Mouse (Mus musculus) midbrain, embryonic 14.5 days (tissue): ENCODE results near the gene Tead4. TPM values are rescaled to one million over a fixed set of nuclear protein-coding genes. Genes with fewer than 3 reads are reported as not detected.
A peak's percentile ranks its signal among the peaks of the same experiment; 100 is the strongest.

Source experiments
- ATAC-seq: fragments of 200-750 bp; cut with Nextera tagmentation; 2 replicates; pipeline ENCODE4 v1.8.0; 2017; ENCODE audit warnings: moderate number of reproducible peaks, moderate library complexity; ENCODE audit not compliant: low FRiP score, low TSS enrichment
- DNase-seq: peaks from one replicate; pipeline ENCODE4 v3.0.0-alpha.2; 2015
- H3K27ac ChIP-seq: fragments of 300-500 bp; sonication (generic); replicated peaks from 2 replicates; pipeline ENCODE4 v1.5.1; 2014; ENCODE audit warnings: mild to moderate bottlenecking, low read depth, low read length, moderate library complexity
- H3K27me3 ChIP-seq: fragments of 300-500 bp; sonication (generic); 2 replicates; pipeline ENCODE4 v1.6.1; 2014; ENCODE audit warnings: low read length, control low read depth, mixed read lengths; ENCODE audit not compliant: control insufficient read depth, insufficient read depth
- H3K36me3 ChIP-seq: fragments of 300-500 bp; sonication (generic); 2 replicates; pipeline ENCODE4 v1.6.1; 2014; ENCODE audit warnings: low read length, control low read depth; ENCODE audit not compliant: control insufficient read depth, insufficient read depth
- H3K4me1 ChIP-seq: fragments of 300-500 bp; sonication (generic); 2 replicates; pipeline ENCODE4 v1.6.1; 2014; ENCODE audit warnings: mild to moderate bottlenecking, antibody characterized with exemption, low read length, control low read depth; ENCODE audit not compliant: control insufficient read depth, insufficient read depth
- H3K4me2 ChIP-seq: fragments of 300-500 bp; sonication (generic); 2 replicates; pipeline ENCODE4 v1.6.1; 2014; ENCODE audit warnings: mild to moderate bottlenecking, low read length, moderate library complexity
- H3K4me3 ChIP-seq: fragments of 300-500 bp; sonication (generic); replicated peaks from 2 replicates; pipeline ENCODE4 v1.5.1; 2014; ENCODE audit warnings: low read depth, low read length
- H3K9ac ChIP-seq: fragments of 300-500 bp; sonication (generic); replicated peaks from 2 replicates; pipeline ENCODE4 v1.6.1; 2014; ENCODE audit warnings: mild to moderate bottlenecking, low read length, moderate library complexity
- H3K9me3 ChIP-seq: fragments of 300-500 bp; sonication (generic); 2 replicates; pipeline ENCODE4 v1.6.1; 2016; ENCODE audit warnings: low read length, control low read depth, mixed read lengths; ENCODE audit not compliant: control insufficient read depth
- WGBS: fragments of 180-500 bp; shearing (Covaris S2); extraction: QIAGEN DNeasy Blood & Tissue Kit; methylation state at CpG from one replicate; pipeline ENCODE4 v1.1.7; 2014; 5-methylcytosine and 5-hydroxymethylcytosine counted together
- polyA plus RNA-seq: library from polyadenylated mRNA; unstranded; fragments of >200 nt; fragmentation: Nextera tagmentation; extraction: Ambion mirVana; gene quantifications from 2 replicates; pipeline ENCODE4 v1.2.1, GENCODE M21; 2014

Tead4 gene
- polyA plus RNA-seq, 1 experiment from 2014 or later: 0.55 TPM

DNA sequence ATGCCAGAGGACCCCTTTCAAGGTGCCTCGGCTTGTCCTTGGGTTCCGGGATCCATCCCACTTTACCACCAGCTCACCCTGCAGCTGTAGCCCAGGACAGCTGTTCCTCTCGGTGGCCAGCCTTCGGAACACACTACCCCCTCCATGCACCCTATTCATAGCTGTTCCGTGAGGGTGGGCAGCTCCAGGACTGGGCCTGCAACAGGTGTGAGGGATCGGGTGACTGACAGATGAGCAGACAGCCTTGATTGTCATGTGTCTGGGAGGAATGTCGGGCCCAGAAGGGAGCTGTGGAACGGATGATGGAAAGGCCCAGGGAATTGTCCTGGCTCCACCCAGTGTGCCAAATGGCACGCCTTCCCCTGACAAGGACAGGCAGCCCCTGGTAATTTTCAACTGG is 64.0 kb downstream of the Tead4 start:
- Histone ChIP-seq H3K36me3 (no peaks in the 10 kb centered on the region), H3K27me3 (no peaks in the 10 kb centered on the region), H3K9me3 (no peaks in the 10 kb centered on the region), H3K27ac (no peak overlapping the region), H3K9ac (no peak overlapping the region), H3K4me3 (no peak overlapping the region), H3K4me1 (no peaks in the 10 kb centered on the region), H3K4me2 (no peak overlapping the region)
- no peak for ATAC-seq
- DNase-seq: no peak
- 78% methylated on average over 9 of the region's 9 CpGs for WGBS

- H3K4me2 ChIP-seq: no peak overlapping the region
- no peaks in the 10 kb centered on the region for H3K36me3 ChIP-seq
- ATAC-seq (peak; percentile 50), DNase-seq (peak; percentile 79)
- no peak overlapping the region for H3K4me3 ChIP-seq
- H3K9ac ChIP-seq: no peak overlapping the region
- H3K27me3 ChIP-seq: no peaks in the 10 kb centered on the region
- WGBS: 30% methylated on average over 5 of the region's 5 CpGs
- no peaks in the 10 kb centered on the region for H3K4me1 ChIP-seq
- H3K27ac ChIP-seq: no peak overlapping the region
- H3K9me3 ChIP-seq: no peaks in the 10 kb centered on the region
Measured at GRCm38 (mm10) chr6:128234206-128234605, 66.4 kb downstream of the Tead4 start.

DNA sequence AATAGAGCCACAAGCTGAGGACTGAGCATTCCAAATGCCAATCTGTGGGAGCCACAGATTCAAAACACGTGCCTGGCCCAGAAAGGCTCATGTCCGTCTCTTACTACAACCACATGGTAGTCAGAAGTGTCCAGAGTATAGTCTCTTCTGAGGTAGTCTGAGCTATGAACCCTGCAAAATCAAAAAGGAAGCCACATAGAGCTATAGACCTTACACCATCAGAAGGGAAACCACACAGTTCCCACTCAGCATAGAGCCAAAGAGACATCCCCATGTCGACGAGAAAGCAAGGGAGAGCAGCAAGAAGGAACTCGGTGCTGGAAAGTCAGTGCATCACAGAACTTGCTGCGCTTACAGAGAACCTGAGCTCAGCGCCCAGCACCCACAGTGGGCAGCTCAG is 68.4 kb downstream of the Tead4 start:
- no peaks in the 10 kb centered on the region for H3K27me3 ChIP-seq
- no peak for DNase-seq

DNA sequence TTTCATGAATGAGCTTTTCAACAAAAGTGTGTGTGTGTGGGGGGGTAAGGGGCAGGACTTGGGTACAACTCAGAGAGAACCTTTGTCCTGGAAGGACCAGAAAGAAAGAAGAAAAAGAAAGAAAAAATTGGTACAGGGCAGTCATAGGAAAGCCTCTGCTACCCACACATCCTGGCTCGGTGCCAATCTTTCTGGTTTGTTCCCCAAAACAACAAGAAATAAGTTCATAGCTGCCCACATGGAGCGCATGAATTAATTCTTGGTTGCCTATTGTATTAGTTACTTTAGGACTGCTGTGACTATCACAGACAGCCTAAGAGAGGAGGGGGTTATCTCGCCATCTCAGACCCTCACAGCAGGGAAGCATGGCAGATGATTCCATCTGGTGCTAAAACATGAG is 68.9 kb downstream of the Tead4 start:
- no peaks in the 10 kb centered on the region for H3K9me3 ChIP-seq
- H3K4me1 ChIP-seq: no peaks in the 10 kb centered on the region
- H3K36me3 ChIP-seq: no peaks in the 10 kb centered on the region
- no peak for ATAC-seq
- 69% methylated on average over 3 of the region's 3 CpGs for WGBS
- no peak overlapping the region for H3K9ac ChIP-seq
- no peak overlapping the region for H3K4me2 ChIP-seq
- no peak overlapping the region for H3K4me3 ChIP-seq
- no peak overlapping the region for H3K27ac ChIP-seq
- DNase-seq: peak; percentile 38
- no peaks in the 10 kb centered on the region for H3K27me3 ChIP-seq

More for the DNA sequence above, 68.4 kb downstream of the Tead4 start:
- H3K4me3 ChIP-seq: no peak overlapping the region
- no peak for ATAC-seq
- 72% methylated on average over 7 of the region's 7 CpGs for WGBS
- no peaks in the 10 kb centered on the region for H3K36me3 ChIP-seq
- no peak overlapping the region for H3K9ac ChIP-seq
- no peak overlapping the region for H3K4me2 ChIP-seq
- no peak overlapping the region for H3K27ac ChIP-seq
- no peaks in the 10 kb centered on the region for H3K9me3 ChIP-seq
- H3K4me1 ChIP-seq: no peaks in the 10 kb centered on the region

DNA sequence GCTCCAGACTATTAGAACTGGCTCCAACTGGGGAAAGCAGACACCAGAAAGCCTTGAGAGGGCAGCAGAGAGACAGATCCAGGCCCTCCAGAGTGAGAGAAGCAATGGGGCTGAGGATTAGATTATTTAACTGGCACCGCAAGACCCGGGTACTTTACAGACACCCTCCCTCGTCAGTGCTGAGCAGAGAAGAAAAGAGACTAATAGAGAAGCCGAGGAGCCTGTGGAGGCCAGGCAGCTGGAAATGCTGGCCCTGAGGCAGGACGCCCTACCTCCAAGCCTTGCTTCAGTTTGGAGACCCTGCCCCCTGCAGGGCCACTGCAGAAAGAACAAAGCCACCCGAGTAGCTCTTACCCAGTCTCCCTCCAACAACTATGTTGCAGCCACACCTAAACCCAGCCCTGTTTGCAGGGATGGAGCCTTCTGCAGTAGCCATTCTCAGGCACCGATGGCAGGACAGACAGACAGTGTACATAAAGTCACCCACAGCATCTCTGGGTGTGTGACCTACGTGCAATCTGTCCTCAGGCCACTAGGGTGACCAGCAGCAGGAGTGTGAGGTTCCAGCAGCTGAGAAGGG is 73.1 kb downstream of the Tead4 start:
- Histone ChIP-seq H3K9me3 (no peaks in the 10 kb centered on the region), H3K4me1 (no peaks in the 10 kb centered on the region), H3K27me3 (no peaks in the 10 kb centered on the region), H3K4me2 (no peak overlapping the region), H3K9ac (no peak overlapping the region), H3K27ac (no peak overlapping the region), H3K36me3 (no peaks in the 10 kb centered on the region), H3K4me3 (no peak overlapping the region)
- ATAC-seq (peak; percentile 40; the same call in 1 of the 2 replicates), DNase-seq (peak; percentile 55)
- 19% methylated on average over 8 of the region's 8 CpGs for WGBS

DNA sequence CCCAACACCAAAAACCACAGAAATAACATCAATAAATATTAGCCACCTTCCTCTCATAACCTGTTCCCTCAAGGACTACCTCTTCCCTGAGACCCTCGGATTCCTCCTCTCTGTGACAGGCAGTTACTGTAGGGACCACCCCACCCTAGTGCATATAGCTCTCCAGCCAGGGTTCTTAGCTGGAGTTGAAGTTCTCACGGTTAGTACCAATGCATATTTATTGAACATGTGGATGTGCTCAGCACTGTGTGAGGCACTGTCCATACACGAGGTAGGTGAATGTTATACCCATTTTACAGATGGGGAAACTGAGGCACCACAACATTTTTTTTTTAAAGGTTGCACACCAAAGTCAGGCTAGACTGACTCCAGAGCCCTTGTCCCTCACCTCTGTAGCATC is 73.7 kb downstream of the Tead4 start:
- H3K4me2 ChIP-seq: no peak overlapping the region
- DNase-seq (no peak), ATAC-seq (no peak)
- no peaks in the 10 kb centered on the region for H3K4me1 ChIP-seq
- no peaks in the 10 kb centered on the region for H3K36me3 ChIP-seq
- 85% methylated on average over 3 of the region's 3 CpGs for WGBS
- no peak overlapping the region for H3K27ac ChIP-seq
- H3K9ac ChIP-seq: no peak overlapping the region
- H3K4me3 ChIP-seq: no peak overlapping the region
- no peaks in the 10 kb centered on the region for H3K9me3 ChIP-seq
- no peaks in the 10 kb centered on the region for H3K27me3 ChIP-seq

GRCm38 (mm10) chr6:128225846-128226176 is 74.8 kb downstream of the Tead4 start:
- Histone ChIP-seq H3K27ac (no peak overlapping the region), H3K4me1 (no peaks in the 10 kb centered on the region), H3K27me3 (no peaks in the 10 kb centered on the region), H3K4me2 (no peak overlapping the region), H3K4me3 (no peak overlapping the region), H3K9ac (no peak overlapping the region), H3K9me3 (no peaks in the 10 kb centered on the region), H3K36me3 (no peaks in the 10 kb centered on the region)
- WGBS: 92% methylated on average over 1 of the region's 1 CpGs
- ATAC-seq: no peak
- no peak for DNase-seq

GRCm38 (mm10) chr6:128225009-128225845 is 75.4 kb downstream of the Tead4 start:
- Histone ChIP-seq H3K36me3 (no peaks in the 10 kb centered on the region), H3K27ac (no peak overlapping the region), H3K27me3 (no peaks in the 10 kb centered on the region), H3K4me1 (no peaks in the 10 kb centered on the region), H3K9me3 (no peaks in the 10 kb centered on the region), H3K4me2 (no peak overlapping the region), H3K9ac (no peak overlapping the region), H3K4me3 (no peak overlapping the region)
- ATAC-seq: no peak
- no peak for DNase-seq
- WGBS: 81% methylated on average over 4 of the region's 4 CpGs

- no peak overlapping the region for H3K27ac ChIP-seq
- H3K9me3 ChIP-seq: no peaks in the 10 kb centered on the region
- no peak for ATAC-seq
- no peaks in the 10 kb centered on the region for H3K4me1 ChIP-seq
- no peaks in the 10 kb centered on the region for H3K36me3 ChIP-seq
- no peak overlapping the region for H3K4me2 ChIP-seq
- DNase-seq: no peak
- no peak overlapping the region for H3K9ac ChIP-seq
- no peak overlapping the region for H3K4me3 ChIP-seq
- no peaks in the 10 kb centered on the region for H3K27me3 ChIP-seq
Measured at GRCm38 (mm10) chr6:128223159-128223558, 77.5 kb downstream of the Tead4 start.
